Mouse (Mus musculus) testis, postnatal 10 days (tissue): ENCODE results near the gene Phyhd1.

Experiments
- DNase-seq: peaks from one replicate; pipeline ENCODE4 v3.0.0; 2021; ENCODE audit warnings: low spot score

The Phyhd1 gene

GRCm38 (mm10) chr2:30285416-30286181 is 19.6 kb downstream of the Phyhd1 start:
- DNase-seq: peak; percentile 56

GRCm38 (mm10) chr2:30286192-30287026 is 20.4 kb downstream of the Phyhd1 start, which contains the start of the genes Dolk and Nup188:
TSS of gene Dolk (minus strand) at chr2:30286334.
TSS of gene Nup188 (plus strand) at chr2:30286397.
- peak; percentile 100 for DNase-seq

- DNase-seq: peak; percentile 46
These were observed 21.0 kb downstream of the Phyhd1 start for GRCm38 (mm10) chr2:30287027-30287373.

- no peak for DNase-seq
These were observed 33.5 kb downstream of the Phyhd1 start for GRCm38 (mm10) chr2:30299525-30299924.

GRCm38 (mm10) chr2:30299966-30300365 is 34.0 kb downstream of the Phyhd1 start:
- no peak for DNase-seq

GRCm38 (mm10) chr2:30306087-30306486 is 40.1 kb downstream of the Phyhd1 start:
- no peak for DNase-seq

GRCm38 (mm10) chr2:30309351-30309750 is 43.3 kb downstream of the Phyhd1 start:
- no peak for DNase-seq

GRCm38 (mm10) chr2:30311481-30311880 is 45.5 kb downstream of the Phyhd1 start:
- DNase-seq: no peak

GRCm38 (mm10) chr2:30316136-30316535 is 50.1 kb downstream of the Phyhd1 start:
- no peak for DNase-seq

- no peak for DNase-seq
These were observed 51.0 kb downstream of the Phyhd1 start for GRCm38 (mm10) chr2:30316955-30317354.

- no peak for DNase-seq
These were observed 53.3 kb downstream of the Phyhd1 start for GRCm38 (mm10) chr2:30319260-30319659.

- no peak for DNase-seq
These were observed 57.1 kb downstream of the Phyhd1 start for GRCm38 (mm10) chr2:30323111-30323510.

GRCm38 (mm10) chr2:30325296-30325695 is 59.3 kb downstream of the Phyhd1 start:
- no peak for DNase-seq

GRCm38 (mm10) chr2:30327276-30327675 is 61.3 kb downstream of the Phyhd1 start:
- DNase-seq: no peak

- DNase-seq: no peak
These were observed 62.8 kb downstream of the Phyhd1 start for GRCm38 (mm10) chr2:30328791-30329190.
